Comparison of ENCODE assay signal across 8 mouse cellular contexts in genomic region chr1:53850891-53851290, GRCm38 (mm10).
DNase-seq lines count a peak whose midpoint lies in the region; ATAC-seq and TF ChIP-seq lines count a peak whose summit lies in the region.

No protein-coding gene starts in this region.

- no peaks in the 10 kb centered on the region for H3K9me3 ChIP-seq in liver, embryonic 11.5 days (ENCODE audit: control insufficient read depth, low read length)

- H3K4me3 ChIP-seq in bone marrow macrophage, adult 2 months (ENCODE audit: insufficient read depth, low read length) = no peak overlapping the region
- H3K4me3 ChIP-seq in liver, embryonic 11.5 days (ENCODE audit: low read depth, low read length) = no peak overlapping the region

- DNase-seq in adrenal gland, postnatal 10 days = peak; percentile 10
- no peak for DNase-seq in adrenal gland, postnatal 25 days
- no peak for DNase-seq in liver, embryonic 11.5 days (ENCODE audit: low spot score)
- peak; percentile 30 for DNase-seq in spleen, adult 12 weeks (ENCODE audit: low spot score)
- DNase-seq in urinary bladder, postnatal 4 days (ENCODE audit: low spot score in 2 of 2) = no peak
- no peak for DNase-seq in right cerebral cortex, postnatal 25 days

- 56% methylated on average over 6 of the region's 6 CpGs for WGBS in liver, embryonic 11.5 days

- ATAC-seq in liver, embryonic 11.5 days (replicated peaks; ENCODE audit: low FRiP score) = peak; percentile 70
- no peak for ATAC-seq in erythroid progenitor cell, adult 5-6 weeks (replicated peaks; ENCODE audit: low FRiP score, poor library complexity, severe bottlenecking)

- TF ChIP-seq POLR2A in bone marrow macrophage, adult 2 months (IDR thresholded peaks at IDR 0.05; ENCODE audit: borderline replicate concordance, low read depth, low read length) = no peak

- H3K4me2 ChIP-seq in liver, embryonic 11.5 days = no peak overlapping the region

- no peak overlapping the region for H3K9ac ChIP-seq in liver, embryonic 11.5 days (ENCODE audit: low read depth, low read length)

- no peaks in the 10 kb centered on the region for H3K27me3 ChIP-seq in liver, embryonic 11.5 days (replicated peaks; ENCODE audit: control insufficient read depth, insufficient read depth, low read length)

- TF ChIP-seq CTCF in bone marrow macrophage, adult 2 months (IDR thresholded peaks at IDR 0.05; ENCODE audit: low read depth, low read length) = no peak

- no peaks in the 10 kb centered on the region for H3K36me3 ChIP-seq in liver, embryonic 11.5 days (ENCODE audit: control insufficient read depth, insufficient read depth, low read length)

- peaks cover 47% of the 10 kb centered on the region for H3K4me1 ChIP-seq in bone marrow macrophage, adult 2 months (ENCODE audit: control insufficient read depth, insufficient read depth, low read length)
- H3K4me1 ChIP-seq in liver, embryonic 11.5 days (replicated peaks; ENCODE audit: control insufficient read depth, insufficient read depth, low read length) = no peaks in the 10 kb centered on the region

- peak overlapping the region; percentile 99 for H3K27ac ChIP-seq in bone marrow macrophage, adult 2 months (ENCODE audit: insufficient read depth, low read depth, low read length)
- H3K27ac ChIP-seq in liver, embryonic 11.5 days (ENCODE audit: low read depth, low read length) = 0 out of 2 replicates have a peak overlapping the region, but pooled peaks have one; percentile 28

Comparison
In these comparisons a context has a peak if more than half of its experiments do, and no peak if none do; other contexts are left out.
1. DNase-seq: peak in adrenal gland, postnatal 10 days (single experiment) and spleen, adult 12 weeks (single experiment); none in adrenal gland, postnatal 25 days (single experiment), liver, embryonic 11.5 days (single experiment), urinary bladder, postnatal 4 days (0 of 2) and right cerebral cortex, postnatal 25 days (single experiment).